Mouse (Mus musculus) liver, embryonic 11.5 days (tissue): ENCODE data around the gene Olfr961. TPM values are rescaled to one million over a fixed set of nuclear protein-coding genes. Genes with fewer than 3 reads are reported as not detected.

Source experiments
- ATAC-seq: fragments of 200-750 bp; cut with Nextera tagmentation; replicated peaks from 2 replicates; pipeline ENCODE4 v1.8.0; 2017; ENCODE audit warnings: moderate number of reproducible peaks, mild to moderate bottlenecking, moderate TSS enrichment, moderate library complexity; ENCODE audit not compliant: low FRiP score
- DNase-seq: peaks from one replicate; pipeline ENCODE4 v3.0.0-alpha.2; 2017; ENCODE audit warnings: low spot score
- H3K27ac ChIP-seq: fragments of 300-500 bp; sonication (generic); 2 replicates; pipeline ENCODE4 v1.5.1; 2014; ENCODE audit warnings: mild to moderate bottlenecking, low read depth, low read length, control low read depth
- H3K27me3 ChIP-seq: fragments of 300-500 bp; sonication (generic); replicated peaks from 2 replicates; pipeline ENCODE4 v1.6.1; 2014; ENCODE audit warnings: low read length, mixed read lengths; ENCODE audit not compliant: control insufficient read depth, insufficient read depth
- H3K36me3 ChIP-seq: fragments of 300-500 bp; sonication (generic); 2 replicates; pipeline ENCODE4 v1.6.1; 2014; ENCODE audit warnings: mild to moderate bottlenecking, low read length, moderate library complexity, mixed read lengths; ENCODE audit not compliant: control insufficient read depth, insufficient read depth
- H3K4me1 ChIP-seq: fragments of 300-500 bp; sonication (generic); replicated peaks from 2 replicates; pipeline ENCODE4 v1.6.1; 2014; ENCODE audit warnings: low read length, mixed read lengths; ENCODE audit not compliant: control insufficient read depth, insufficient read depth
- H3K4me2 ChIP-seq: fragments of 300-500 bp; sonication (generic); 2 replicates; pipeline ENCODE4 v1.6.1; 2014; ENCODE audit warnings: mild to moderate bottlenecking, control low read depth, moderate library complexity
- H3K4me3 ChIP-seq: fragments of 300-500 bp; sonication (generic); 2 replicates; pipeline ENCODE4 v1.5.1; 2014; ENCODE audit warnings: low read depth, low read length, control low read depth
- H3K9ac ChIP-seq: fragments of 300-500 bp; sonication (generic); 2 replicates; pipeline ENCODE4 v1.6.1; 2014; ENCODE audit warnings: low read depth, low read length, control low read depth
- H3K9me3 ChIP-seq: fragments of 300-500 bp; sonication (generic); 2 replicates; pipeline ENCODE4 v1.6.1; 2016; ENCODE audit warnings: low read length, inconsistent platforms, mixed read lengths; ENCODE audit not compliant: control insufficient read depth
- WGBS: fragments of 180-500 bp; shearing (Covaris S2); extraction: QIAGEN DNeasy Blood & Tissue Kit; methylation state at CpG from one replicate; pipeline ENCODE4 v1.1.7; 2014; 5-methylcytosine and 5-hydroxymethylcytosine counted together
- polyA plus RNA-seq: library from polyadenylated mRNA; unstranded; fragments of >200 nt; fragmentation: Nextera tagmentation; extraction: Ambion mirVana; gene quantifications from 2 replicates; pipeline ENCODE4 v1.2.1, GENCODE M21; 2014

The Olfr961 gene
- polyA plus RNA-seq: not detected in 2 replicates

DNA sequence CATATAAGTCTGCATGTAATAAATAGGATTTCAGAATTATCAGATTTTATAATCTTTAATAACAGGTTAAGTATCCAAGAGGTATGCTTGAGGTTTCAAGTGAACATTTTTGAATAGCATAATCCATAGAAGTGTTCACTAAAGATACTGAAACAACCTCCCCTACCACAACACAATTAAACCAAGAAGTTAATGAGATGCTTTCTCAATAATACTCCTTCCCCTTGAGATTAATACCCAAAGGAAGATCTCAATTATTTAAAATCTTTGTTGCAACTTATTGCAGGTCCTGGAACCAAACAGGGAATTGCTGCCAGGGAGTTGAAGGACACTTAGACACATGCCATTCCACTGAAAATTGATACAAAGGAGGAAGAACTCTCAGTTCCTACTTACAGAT lies at the start of gene Olfr961:
TSS of gene Olfr961 (plus strand) at position 301 of the 400 bp plus-strand sequence.
- no peaks in the 10 kb centered on the region for H3K36me3 ChIP-seq
- DNase-seq: no peak
- H3K9me3 ChIP-seq: no peaks in the 10 kb centered on the region
- no peak within 1 kb of the TSS for H3K27ac ChIP-seq
- no peak within 1 kb of the TSS for H3K9ac ChIP-seq
- no peaks in the 10 kb centered on the region for H3K4me1 ChIP-seq
- no peaks in the 10 kb centered on the region for H3K27me3 ChIP-seq
- no peak within 1 kb of the TSS for H3K4me2 ChIP-seq
- no peak within 1 kb of the TSS for H3K4me3 ChIP-seq
- ATAC-seq: no peak

- Histone ChIP-seq H3K27ac (no peak overlapping the region), H3K4me1 (no peaks in the 10 kb centered on the region), H3K9me3 (no peaks in the 10 kb centered on the region), H3K4me2 (peak overlapping the region; percentile 60), H3K27me3 (peaks cover 3% of the 10 kb centered on the region; the same call in 1 of the 2 replicates), H3K9ac (no peak overlapping the region), H3K36me3 (no peaks in the 10 kb centered on the region), H3K4me3 (peak overlapping the region; percentile 32)
- 2% methylated on average over 19 of the region's 19 CpGs for WGBS
- ATAC-seq (no peak; the same call in 1 of the 2 replicates), DNase-seq (peak; percentile 31)
Observed at GRCm38 (mm10) chr9:39602536-39603332, 42.2 kb upstream of the Olfr961 start.

DNA sequence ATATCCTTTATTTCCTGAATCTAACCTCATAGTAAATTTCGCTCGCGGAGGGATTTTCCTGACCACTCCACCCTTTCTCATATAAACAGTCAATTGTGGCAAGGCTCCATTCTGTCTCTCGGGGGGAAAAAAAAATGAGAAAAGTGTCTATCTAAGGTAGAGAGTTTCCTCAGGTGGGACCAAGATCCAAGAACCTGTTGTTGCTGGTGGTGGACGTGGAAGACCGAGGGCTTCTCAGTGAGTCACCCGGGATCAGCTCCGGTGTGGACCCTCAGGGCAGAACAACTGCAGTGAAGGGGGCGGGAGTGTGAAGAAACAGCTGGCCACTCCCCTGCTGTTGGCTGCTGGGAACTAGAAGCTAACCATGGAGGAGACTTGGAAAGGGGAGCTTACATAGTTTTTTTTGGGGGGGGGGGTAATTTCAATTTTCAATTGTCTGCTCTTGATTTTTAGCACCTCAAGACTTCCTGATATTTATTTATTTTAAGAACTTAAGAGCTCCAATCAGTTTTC lies 41.5 kb upstream of the Olfr961 start:
- H3K9me3 ChIP-seq: no peaks in the 10 kb centered on the region
- H3K4me3 ChIP-seq: peak overlapping the region; percentile 32
- no peak overlapping the region for H3K27ac ChIP-seq
- DNase-seq (no peak), ATAC-seq (no peak)
- H3K4me2 ChIP-seq: peak overlapping the region; percentile 60
- no peaks in the 10 kb centered on the region for H3K36me3 ChIP-seq
- WGBS: 3% methylated on average over 9 of the region's 9 CpGs
- H3K27me3 ChIP-seq: peaks cover 3% of the 10 kb centered on the region; the same call in 1 of the 2 replicates
- no peak overlapping the region for H3K9ac ChIP-seq
- no peaks in the 10 kb centered on the region for H3K4me1 ChIP-seq

- Histone ChIP-seq H3K4me2 (peak within 1 kb of the TSS; percentile 60), H3K4me3 (peak within 1 kb of the TSS; percentile 32), H3K9me3 (no peaks in the 10 kb centered on the region), H3K27me3 (peaks cover 3% of the 10 kb centered on the region; the same call in 1 of the 2 replicates), H3K27ac (no peak within 1 kb of the TSS), H3K36me3 (no peaks in the 10 kb centered on the region), H3K9ac (no peak within 1 kb of the TSS), H3K4me1 (no peaks in the 10 kb centered on the region)
- 4% methylated on average over 8 of the region's 8 CpGs for WGBS
- ATAC-seq (no peak), DNase-seq (peak; percentile 31)
Observed at GRCm38 (mm10) chr9:39603999-39604453, 40.9 kb upstream of the Olfr961 start, which contains the start of gene AW551984. AW551984 (minus strand) TSS chr9:39604403.

GRCm38 (mm10) chr9:39608497-39608896 lies 36.4 kb upstream of the Olfr961 start:
- no peak overlapping the region for H3K9ac ChIP-seq
- H3K4me3 ChIP-seq: no peak overlapping the region
- H3K4me1 ChIP-seq: no peaks in the 10 kb centered on the region
- H3K27me3 ChIP-seq: 0 out of 2 replicates have a peak, but pooled peaks cover 3% of the 10 kb centered on the region
- no peak overlapping the region for H3K27ac ChIP-seq
- no peaks in the 10 kb centered on the region for H3K9me3 ChIP-seq
- no peak overlapping the region for H3K4me2 ChIP-seq
- H3K36me3 ChIP-seq: no peaks in the 10 kb centered on the region
- no peak for DNase-seq
- no peak for ATAC-seq

DNA sequence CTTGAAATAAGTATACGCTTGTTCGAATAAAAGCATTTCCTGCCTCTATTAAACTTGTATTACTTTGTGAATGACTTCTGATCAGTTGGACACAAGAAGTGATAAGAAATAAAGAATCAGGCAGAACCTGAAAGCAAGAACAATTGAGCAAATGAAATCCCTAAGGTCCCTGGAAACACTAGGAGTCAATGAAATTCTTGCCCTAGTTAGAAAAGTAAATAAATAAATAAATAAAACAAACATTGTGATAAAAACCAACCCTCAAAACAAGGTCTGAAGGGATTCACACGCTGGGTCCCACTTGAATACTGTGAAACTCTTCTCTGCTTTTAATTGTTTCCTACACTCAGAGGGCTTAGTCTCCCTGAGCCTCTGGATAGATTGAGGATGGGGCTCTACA lies 34.5 kb upstream of the Olfr961 start, which contains the start of gene Olfr148:
TSS of gene Olfr148 (plus strand) at position 301 of the 400 bp plus-strand sequence.
- Histone ChIP-seq H3K9me3 (no peaks in the 10 kb centered on the region), H3K27me3 (no peaks in the 10 kb centered on the region), H3K4me1 (no peaks in the 10 kb centered on the region), H3K36me3 (no peaks in the 10 kb centered on the region), H3K27ac (no peak within 1 kb of the TSS), H3K4me2 (no peak within 1 kb of the TSS), H3K9ac (no peak within 1 kb of the TSS), H3K4me3 (no peak within 1 kb of the TSS)
- 72% methylated on average over 3 of the region's 3 CpGs for WGBS
- ATAC-seq: no peak
- DNase-seq: no peak

DNA sequence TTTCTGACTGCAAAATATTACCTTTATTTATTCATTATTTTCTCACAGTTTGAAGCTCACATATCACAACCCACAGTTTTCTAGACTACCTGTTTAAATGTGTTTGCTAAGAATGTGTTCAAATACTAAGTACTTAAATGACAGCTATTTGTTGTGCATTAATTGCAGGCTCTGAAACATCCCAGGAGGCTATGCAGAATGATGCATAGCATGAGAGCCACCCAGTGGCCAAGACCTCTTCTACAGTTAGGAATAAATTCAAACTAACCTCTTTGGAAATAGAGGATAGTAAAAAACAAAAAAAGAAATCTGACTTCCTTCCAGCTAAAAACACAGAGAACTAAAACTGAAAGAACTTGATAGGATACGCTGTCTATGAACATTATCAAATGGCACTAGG lies 32.9 kb upstream of the Olfr961 start:
- no peaks in the 10 kb centered on the region for H3K4me1 ChIP-seq
- H3K9me3 ChIP-seq: no peaks in the 10 kb centered on the region

DNA sequence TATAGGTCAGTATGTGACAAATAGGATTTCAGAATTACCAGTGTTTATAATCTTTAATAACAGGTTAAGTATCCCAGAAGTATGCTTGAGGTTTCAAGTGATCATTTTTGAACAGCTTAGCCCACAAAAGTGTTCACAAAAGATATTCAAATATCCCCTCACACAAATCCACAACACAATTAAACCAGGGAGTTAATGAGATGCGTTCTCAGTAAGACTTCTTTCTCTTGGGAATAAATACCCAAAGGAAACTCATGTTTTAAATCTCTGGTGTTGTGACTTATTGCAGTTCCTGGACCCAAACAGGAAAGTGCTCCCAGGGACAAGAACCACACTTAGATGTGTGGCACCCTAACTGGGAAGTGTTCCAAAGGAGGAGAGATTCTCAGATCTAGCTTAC lies 23.8 kb upstream of the Olfr961 start, which contains the start of gene Olfr960:
TSS of gene Olfr960 (plus strand) at position 301 of the 400 bp plus-strand sequence.
- DNase-seq (no peak), ATAC-seq (no peak)
- Histone ChIP-seq H3K27ac (no peak within 1 kb of the TSS), H3K4me1 (no peaks in the 10 kb centered on the region), H3K4me3 (no peak within 1 kb of the TSS), H3K9ac (no peak within 1 kb of the TSS), H3K27me3 (no peaks in the 10 kb centered on the region), H3K4me2 (no peak within 1 kb of the TSS), H3K36me3 (no peaks in the 10 kb centered on the region), H3K9me3 (no peaks in the 10 kb centered on the region)
- 76% methylated on average over 1 of the region's 1 CpGs for WGBS

More for the DNA sequence above, 32.9 kb upstream of the Olfr961 start:
- Histone ChIP-seq H3K27ac (no peak overlapping the region), H3K4me3 (no peak overlapping the region), H3K4me2 (no peak overlapping the region), H3K27me3 (no peaks in the 10 kb centered on the region), H3K9ac (no peak overlapping the region), H3K36me3 (no peaks in the 10 kb centered on the region)
- ATAC-seq: no peak
- no peak for DNase-seq
- 51% methylated on average over 1 of the region's 1 CpGs for whole genome bisulfite sequencing
